Mouse (Mus musculus) neutrophil, adult 5-6 weeks (primary cell): ENCODE data around the gene Car9. TPM values are rescaled to one million over a fixed set of nuclear protein-coding genes. Genes with fewer than 3 reads are reported as not detected.
A peak's percentile ranks its signal among the peaks of the same experiment; 100 is the strongest.

ENCODE experiments used
- ATAC-seq: fragments of 151-379, 151-347 bp; 2 replicates; pipeline ENCODE4 v1.8.0; 2017; ENCODE audit warnings: mild to moderate bottlenecking, moderate TSS enrichment; ENCODE audit not compliant: insufficient number of reproducible peaks, poor library complexity, low FRiP score, severe bottlenecking; ENCODE audit errors: extremely low read depth
- total RNA-seq: library from RNA; stranded (forward); fragments of 200-1000 nt; gene quantifications from 2 replicates; pipeline ENCODE4 v1.2.3, GENCODE M21; 2017

The Car9 gene
- total RNA-seq, 1 experiment from 2014 or later, result not detected

DNA sequence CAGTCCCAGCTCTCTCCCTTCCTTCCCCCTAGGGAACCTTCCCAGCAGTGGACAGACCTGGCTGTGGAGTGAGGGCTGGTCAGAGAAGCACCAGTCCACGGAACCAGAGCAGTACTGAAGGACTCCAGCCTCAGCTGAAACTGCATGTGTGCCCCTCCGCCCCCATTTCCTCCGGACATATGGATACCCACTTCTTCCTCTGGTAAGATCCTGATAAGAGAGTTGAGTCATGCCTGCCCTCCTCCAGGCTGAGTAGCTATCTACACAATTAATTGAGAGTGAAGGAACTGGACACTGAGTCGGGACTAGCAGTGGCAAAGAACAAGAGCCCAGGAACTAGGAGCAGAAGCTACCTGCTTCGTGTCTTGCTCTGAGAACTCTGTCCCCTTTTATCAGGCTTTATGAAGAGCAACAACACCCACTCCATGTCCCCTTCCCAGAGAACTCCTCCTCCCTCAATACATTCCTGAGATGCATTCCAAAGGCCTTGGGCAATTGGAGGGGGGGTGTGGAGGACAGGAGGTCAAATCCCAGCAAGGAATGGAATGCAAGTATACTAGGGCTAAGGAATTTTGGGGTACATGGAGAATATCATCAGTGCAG is 51.4 kb downstream of the Car9 start:
- ATAC-seq, result no peak

DNA sequence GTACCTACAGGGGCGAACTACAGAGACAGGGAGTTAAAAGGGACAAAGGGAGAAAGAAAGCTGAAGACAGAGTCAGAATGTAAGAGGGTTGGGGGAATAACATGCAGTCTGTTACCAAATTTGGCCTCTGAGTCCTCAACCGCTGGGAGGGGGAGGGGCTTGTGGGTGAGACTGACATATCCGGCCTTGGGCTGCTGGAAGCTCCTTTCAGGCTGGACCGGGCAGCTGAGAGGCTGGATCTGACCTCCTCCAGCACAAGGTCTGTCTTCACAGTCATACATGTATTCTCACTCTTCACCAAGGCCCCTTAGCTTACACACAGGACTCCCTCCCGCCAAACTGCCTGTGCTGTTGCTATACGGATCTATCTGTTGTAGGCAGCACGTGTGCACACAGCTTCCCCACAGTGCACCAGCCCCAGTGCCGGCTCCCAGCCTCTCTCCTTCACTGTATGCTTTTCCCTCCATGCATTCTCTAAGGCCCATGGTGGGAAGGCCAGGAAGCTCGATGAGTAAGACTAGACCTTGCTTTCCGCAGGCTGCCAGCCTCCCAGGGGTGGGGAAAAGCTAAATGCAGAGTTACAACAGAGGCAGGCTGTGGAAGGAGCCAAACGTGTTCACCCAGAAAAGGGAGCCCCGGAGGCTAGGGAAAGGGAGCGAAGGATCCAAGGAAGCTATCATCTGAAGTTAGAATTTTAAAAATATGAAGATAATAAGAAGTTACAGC is 52.0 kb downstream of the Car9 start:
- no peak for ATAC-seq

DNA sequence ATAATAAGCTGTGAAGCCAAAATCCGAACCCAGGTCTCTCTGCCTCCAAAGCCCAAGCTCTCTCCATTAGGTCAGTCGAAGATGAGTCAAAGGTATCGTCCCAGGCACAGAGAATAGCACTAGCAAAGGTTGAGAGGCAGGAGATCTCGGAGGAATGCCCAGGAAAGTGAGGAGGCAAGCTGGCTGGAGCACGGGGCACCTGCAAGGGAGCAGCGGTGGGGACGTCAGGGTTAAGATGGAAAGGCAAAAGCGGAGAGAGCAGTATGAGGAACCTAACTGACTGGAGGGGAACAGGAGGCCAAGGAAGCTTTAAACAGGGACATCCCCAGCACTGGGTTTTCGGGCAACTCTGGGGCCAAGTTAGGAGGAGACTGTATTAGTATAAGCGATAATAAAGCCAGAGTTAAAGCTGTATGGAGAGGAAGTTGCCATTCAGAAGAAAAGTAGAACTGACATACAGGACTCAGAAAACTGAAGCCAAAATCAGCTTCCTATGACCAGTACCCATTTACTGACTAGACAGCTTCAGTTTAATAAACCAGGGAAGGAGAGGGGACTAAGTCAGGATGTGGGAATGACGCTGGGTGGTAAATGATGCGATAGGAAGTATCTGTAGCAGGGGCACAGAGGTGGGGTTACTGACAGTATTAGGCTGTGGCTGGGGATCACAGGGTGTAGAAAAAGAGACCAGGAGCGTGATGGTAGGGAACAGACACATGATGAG is 52.9 kb downstream of the Car9 start:
- no peak for ATAC-seq

DNA sequence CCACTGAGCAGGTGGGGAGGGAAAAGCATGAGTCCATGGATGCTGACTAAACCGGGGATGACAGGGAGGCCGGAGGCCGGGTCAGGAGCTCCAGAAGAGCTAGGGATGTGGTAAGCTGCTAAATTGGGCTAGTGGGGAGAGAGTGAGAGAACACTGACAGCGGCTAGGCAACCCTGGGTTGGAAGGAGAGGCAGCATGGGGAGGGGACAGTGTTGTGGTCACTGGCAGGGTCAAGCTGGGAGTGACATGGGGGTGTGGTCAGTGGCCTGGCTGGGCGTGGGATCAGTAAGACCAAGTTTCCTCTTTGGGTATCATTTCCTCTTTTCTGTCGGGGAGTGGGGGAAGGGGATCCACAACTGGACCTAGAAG is 53.5 kb downstream of the Car9 start:
- peak; percentile 68 for ATAC-seq

DNA sequence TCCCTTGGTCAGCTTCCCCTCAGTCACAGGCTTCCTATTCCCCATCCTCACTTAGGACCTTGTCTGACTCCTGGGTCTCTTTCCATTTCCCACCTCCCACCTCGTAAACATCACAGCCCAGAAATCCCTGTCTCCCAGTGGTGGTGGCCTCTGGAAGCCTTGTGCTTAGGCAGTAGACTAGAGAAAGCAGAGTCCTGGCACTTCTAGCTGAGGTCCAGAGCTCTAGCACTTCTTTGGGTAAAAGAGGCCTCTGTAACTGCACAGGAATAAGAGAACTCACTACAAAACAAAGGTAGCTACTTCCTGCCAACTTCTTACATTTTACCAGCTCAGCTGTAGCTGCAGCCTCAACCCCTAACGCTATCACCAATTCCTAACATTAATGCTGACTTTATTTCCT is 54.2 kb downstream of the Car9 start:
- no peak for ATAC-seq

DNA sequence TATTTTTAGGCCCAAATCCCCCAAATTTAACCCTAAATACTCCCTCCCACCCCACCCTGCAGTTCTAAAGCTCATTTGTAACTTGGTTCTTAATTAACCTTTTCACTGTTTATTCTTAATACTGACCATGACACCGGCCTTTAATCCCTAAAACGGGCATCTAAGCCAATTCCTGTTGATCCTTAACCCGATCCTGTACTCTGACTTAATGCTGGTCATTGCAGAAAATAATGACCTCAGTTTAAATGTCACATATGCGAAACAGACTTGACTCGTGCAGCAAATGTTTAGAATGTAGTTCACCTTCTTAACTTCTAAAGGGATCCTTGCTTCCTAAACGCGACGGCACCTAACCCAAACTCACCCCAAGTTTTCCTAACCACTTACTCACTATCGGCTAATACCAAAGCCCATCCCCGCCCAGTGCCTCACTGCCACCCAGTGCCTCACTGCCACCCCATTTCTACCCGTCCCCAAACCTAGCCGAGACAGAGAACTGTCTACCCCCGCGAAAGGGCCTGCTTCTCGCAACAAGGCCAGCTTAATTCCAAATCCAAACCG is 54.8 kb downstream of the Car9 start:
- no peak for ATAC-seq

DNA sequence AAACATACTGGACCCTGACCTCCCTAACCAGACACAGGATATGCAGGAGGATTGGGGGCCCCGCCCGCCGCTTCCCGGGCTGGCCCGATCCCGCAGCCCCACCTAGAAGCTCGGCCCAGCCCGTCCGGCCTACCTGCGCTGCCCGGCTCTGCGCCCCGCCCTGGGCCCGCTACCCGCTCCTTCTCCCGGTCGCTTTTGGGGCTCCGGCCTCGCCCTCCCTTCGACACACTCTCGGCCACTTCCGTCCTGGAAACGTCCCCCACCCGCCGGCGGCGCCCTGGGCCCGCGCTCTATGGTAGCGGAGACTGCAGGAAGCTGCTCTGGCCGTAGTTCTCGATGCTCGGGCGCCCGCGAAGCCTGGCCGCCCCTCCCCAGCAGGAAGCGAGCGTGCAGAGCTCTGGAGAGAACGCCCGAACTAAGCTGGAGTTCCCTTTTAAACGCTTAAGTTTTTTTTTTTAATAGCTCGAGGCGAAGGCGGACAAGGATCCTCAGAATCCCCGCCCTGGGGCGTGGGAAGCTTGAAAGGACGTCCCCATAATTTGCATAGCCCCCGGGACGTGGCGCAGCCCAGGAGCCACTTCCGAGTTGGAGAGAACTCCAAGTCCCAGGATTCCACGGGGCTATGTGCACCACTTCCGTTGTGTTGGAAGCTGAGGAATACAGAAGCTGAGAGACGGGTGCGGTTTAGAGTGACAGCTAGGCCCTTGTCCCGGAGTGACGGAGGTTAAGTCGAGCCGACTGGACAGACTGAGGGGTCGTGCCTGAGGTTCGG is 55.4 kb downstream of the Car9 start, which contains the start of the genes Creb3 and Tln1:
Gene Creb3, plus strand, starts transcription at position 336 of the 772 bp plus-strand sequence.
Gene Tln1, minus strand, starts transcription at position 695 of the 772 bp plus-strand sequence.
- ATAC-seq, result peak; percentile 72

DNA sequence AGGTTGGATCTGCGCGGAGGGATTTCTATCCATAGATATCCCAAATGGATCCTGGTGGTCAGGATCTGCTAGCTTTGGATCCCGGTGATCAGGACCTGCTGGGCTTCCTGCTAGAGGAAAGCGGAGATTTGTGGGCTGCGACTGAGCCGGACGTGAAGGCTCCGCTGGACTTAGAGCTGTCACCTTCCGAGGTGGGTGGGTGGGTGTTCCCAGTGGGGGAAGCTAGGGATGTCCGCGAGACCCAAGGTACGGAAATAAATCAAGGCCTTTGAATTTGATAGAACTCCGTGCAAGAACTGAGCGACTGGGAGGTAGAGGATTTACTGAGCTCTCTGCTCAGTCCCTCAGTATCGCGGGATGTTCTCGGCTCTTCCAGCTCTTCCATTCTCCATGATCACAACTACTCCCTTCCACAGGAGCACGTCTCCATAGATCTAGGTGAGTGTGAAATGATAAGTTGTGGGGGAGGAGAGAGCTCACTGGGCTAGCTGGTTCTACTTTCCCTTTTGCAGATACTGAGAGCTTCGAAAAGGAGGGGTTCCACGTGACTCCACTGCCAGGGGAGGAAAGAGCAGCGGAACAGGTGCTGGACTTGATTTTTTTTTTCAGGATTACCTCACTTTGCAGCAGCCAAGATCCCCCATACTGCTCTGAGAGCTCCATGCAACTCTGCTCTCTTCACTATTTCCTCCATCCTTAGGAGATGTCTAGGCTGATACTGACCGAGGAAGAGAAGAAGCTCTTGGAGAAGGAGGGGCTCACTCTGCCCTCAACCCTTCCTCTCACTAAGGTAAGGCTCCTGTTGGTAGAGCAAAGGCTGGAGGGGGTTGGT is 56.2 kb downstream of the Car9 start:
- no peak for ATAC-seq

Other genes starting within 250 kb of the Car9 start
- gene Atp8b5, start 239.8 kb upstream of the Car9 start, total RNA-seq, result 0.12 TPM in 1 of 2 replicates, not detected in the other
- gene Rusc2, start 125.0 kb upstream of the Car9 start, total RNA-seq, result 0.25 and 0.35 TPM in 2 replicates
- not detected in 2 replicates for gene Fam166b, start 77.8 kb upstream of the Car9 start, total RNA-seq
- 32.1 and 33.5 TPM in 2 replicates for gene Tesk1, start 65.0 kb upstream of the Car9 start, total RNA-seq
- gene Cd72, start 52.3 kb upstream of the Car9 start, total RNA-seq, result 293 and 313 TPM in 2 replicates
- 5.9 and 7.4 TPM in 2 replicates for gene Sit1, start 23.2 kb upstream of the Car9 start, total RNA-seq
- 26.3 and 26.9 TPM in 2 replicates for gene Ccdc107, start 14.1 kb upstream of the Car9 start, total RNA-seq
- gene Arhgef39, start 7.3 kb upstream of the Car9 start, total RNA-seq, result 1.5 and 2.6 TPM in 2 replicates
- gene Tpm2, start 16.8 kb downstream of the Car9 start, total RNA-seq, result 2.2 and 3.0 TPM in 2 replicates
- 91.4 and 142 TPM in 2 replicates for gene Creb3, start 55.4 kb downstream of the Car9 start, total RNA-seq
- 386 and 458 TPM in 2 replicates for gene Tln1, start 55.7 kb downstream of the Car9 start, total RNA-seq
- 21.0 and 23.2 TPM in 2 replicates for gene Rgp1, start 71.7 kb downstream of the Car9 start, total RNA-seq
- 22.2 and 23.2 TPM in 2 replicates for gene Gba2, start 71.9 kb downstream of the Car9 start, total RNA-seq
- not detected in 2 replicates for gene Msmp, start 77.5 kb downstream of the Car9 start, total RNA-seq
- 0.35 and 0.37 TPM in 2 replicates for gene Npr2, start 125.0 kb downstream of the Car9 start, total RNA-seq
- gene Spag8, start 146.6 kb downstream of the Car9 start, total RNA-seq, result 0.23 and 0.86 TPM in 2 replicates
- gene Hint2, start 149.5 kb downstream of the Car9 start, total RNA-seq, result 5.1 and 21.5 TPM in 2 replicates
- gene Tmem8b, start 162.0 kb downstream of the Car9 start, total RNA-seq, result 0.47 and 0.49 TPM in 2 replicates
- gene Fam221b, start 162.2 kb downstream of the Car9 start, total RNA-seq, result 0.61 and 0.93 TPM in 2 replicates
- not detected in 2 replicates for gene Olfr70, start 193.8 kb downstream of the Car9 start, total RNA-seq
- gene Olfr71, start 203.3 kb downstream of the Car9 start, total RNA-seq, result not detected in 2 replicates
- gene Hrct1, start 220.2 kb downstream of the Car9 start, total RNA-seq, result not detected in 2 replicates
- not detected in 2 replicates for gene Spaar, start 223.1 kb downstream of the Car9 start, total RNA-seq